Mouse (Mus musculus): ENCODE results near the gene Cstad. TPM values are rescaled to one million over a fixed set of nuclear protein-coding genes. Genes with fewer than 3 reads are reported as not detected.

Cstad gene
- polyA plus RNA-seq (2017; shearing (Covaris generic)), result 1.4 TPM

GRCm38 (mm10) chr2:30594641-30595379 is at the start of gene Cstad:
TSS of gene Cstad (plus strand) at chr2:30595040.

Other genes with a start within 250 kb of the Cstad start
- 154 TPM for gene Sh3glb2, start 235.7 kb upstream of the Cstad start, polyA plus RNA-seq (2017; shearing (Covaris generic))
- gene Miga2, start 230.8 kb upstream of the Cstad start, polyA plus RNA-seq (2017; shearing (Covaris generic)), result 12.9 TPM
- 32.8 TPM for gene Dolpp1, start 202.8 kb upstream of the Cstad start, polyA plus RNA-seq (2017; shearing (Covaris generic))
- gene Crat, start 179.2 kb upstream of the Cstad start, polyA plus RNA-seq (2017; shearing (Covaris generic)), result 8.1 TPM
- gene Ptpa, start 179.0 kb upstream of the Cstad start, polyA plus RNA-seq (2017; shearing (Covaris generic)), result 113 TPM
- 1.9 TPM for gene Ier5l, start 120.8 kb upstream of the Cstad start, polyA plus RNA-seq (2017; shearing (Covaris generic))
- 2.1 TPM for gene 1700001O22Rik, start 208.6 kb downstream of the Cstad start, polyA plus RNA-seq (2017; shearing (Covaris generic))
- gene Ntmt1, start 212.8 kb downstream of the Cstad start, polyA plus RNA-seq (2017; shearing (Covaris generic)), result 32.3 TPM
- gene Asb6, start 235.3 kb downstream of the Cstad start, polyA plus RNA-seq (2017; shearing (Covaris generic)), result 53.3 TPM
- not detected for gene Prrx2, start 239.9 kb downstream of the Cstad start, polyA plus RNA-seq (2017; shearing (Covaris generic))

Measured in CD4-positive, CD25-positive, alpha-beta regulatory T cell (primary cell).